Comparison of ENCODE assay signal across 8 mouse cellular contexts in the genomic region with DNA sequence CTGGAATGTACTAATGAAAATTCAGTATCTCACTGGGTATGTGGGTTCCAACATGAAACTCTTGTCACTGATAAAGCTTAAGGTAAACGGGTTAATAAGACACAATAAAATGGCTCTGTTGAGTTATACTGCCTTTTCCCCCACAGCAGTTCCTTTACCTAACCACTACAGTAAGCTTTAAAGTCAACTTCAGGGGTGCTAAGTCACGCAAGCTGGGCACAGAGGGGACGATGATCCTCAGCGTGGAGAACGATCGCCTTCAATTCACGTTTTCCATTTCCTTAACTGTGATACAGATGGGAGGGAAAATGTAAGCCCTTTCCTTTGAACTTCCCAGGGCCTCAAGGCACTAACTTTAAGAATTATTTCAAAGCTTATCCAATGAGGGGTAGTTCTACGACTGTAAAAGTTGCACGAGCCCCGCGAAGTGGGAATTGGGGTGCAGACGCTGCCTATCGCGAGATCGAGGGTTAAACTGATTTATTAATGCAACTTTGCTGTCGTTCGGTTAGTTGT. TPM values are rescaled to one million over a fixed set of nuclear protein-coding genes. Genes with fewer than 3 reads are reported as not detected.
DNase-seq lines count a peak whose midpoint lies in the region; ATAC-seq and TF ChIP-seq lines count a peak whose summit lies in the region.

No protein-coding gene starts in this region.

- peak overlapping the region; percentile 87 for H3K4me3 ChIP-seq in heart, adult 2 months
- H3K4me3 ChIP-seq in CH12.LX (replicated peaks in 1 of 3; ENCODE audit: low read depth in 2 of 3, low read length in 2 of 3, poor library complexity in 1 of 3), result peak overlapping the region; percentile 52 to 83 (median 65)
- peak overlapping the region; percentile 55 for H3K4me3 ChIP-seq in forebrain, embryonic 11.5 days (ENCODE audit: low read depth, low read length)
- peak overlapping the region; percentile 71 for H3K4me3 ChIP-seq in liver, adult 2 months (ENCODE audit: insufficient read depth, low read depth, low read length)
- peak overlapping the region; percentile 72 for H3K4me3 ChIP-seq in stomach, embryonic 14.5 days (ENCODE audit: low read depth, low read length)

- dilution Hi-C loops in CH12.LX (cut with MboI; ENCODE audit: extremely low pct_ligation_motif_present, extremely low pct_unique_long_range_greater_than_20kb, low sequenced_read_pairs), result no loop called here

- peak overlapping the region; percentile 98 for H3K27ac ChIP-seq in heart, adult 2 months
- peak overlapping the region; percentile 86 for H3K27ac ChIP-seq in CH12.LX (ENCODE audit: insufficient read depth, low read depth)
- H3K27ac ChIP-seq in forebrain, embryonic 11.5 days (ENCODE audit: low read depth, low read length), result peak overlapping the region; percentile 79
- peak overlapping the region; percentile 100 for H3K27ac ChIP-seq in liver, adult 2 months (replicated peaks; ENCODE audit: insufficient read depth, low read depth, low read length)
- H3K27ac ChIP-seq in stomach, embryonic 14.5 days (ENCODE audit: low read length), result peak overlapping the region; percentile 96

- peaks cover 10% of the 10 kb centered on the region for H3K4me1 ChIP-seq in heart, adult 2 months (ENCODE audit: control insufficient read depth, insufficient read depth, low read length)
- peaks cover 6 to 36% of the 10 kb centered on the region in 2 experiments; a peak in 3 of 4 replicates for H3K4me1 ChIP-seq in CH12.LX (ENCODE audit: control insufficient read depth in 1 of 2, insufficient read depth in 2 of 2)
- H3K4me1 ChIP-seq in forebrain, embryonic 11.5 days (replicated peaks; ENCODE audit: control insufficient read depth, insufficient read depth, low read length), result no peaks in the 10 kb centered on the region
- peaks cover 15% of the 10 kb centered on the region; the same call in 1 of the 2 replicates for H3K4me1 ChIP-seq in liver, adult 2 months (ENCODE audit: control insufficient read depth, insufficient read depth, low read length)
- 0 out of 2 replicates have a peak, but pooled peaks cover 3% of the 10 kb centered on the region for H3K4me1 ChIP-seq in stomach, embryonic 14.5 days (ENCODE audit: control insufficient read depth, insufficient read depth, low read length)

- no peak for TF ChIP-seq CTCF in heart, adult 2 months (IDR thresholded peaks at IDR 0.05)
- no peak for TF ChIP-seq CTCF in CH12.LX (conservative IDR thresholded peaks at IDR 0.05 in 1 of 2, IDR thresholded peaks at IDR 0.05 in 1 of 2; ENCODE audit: low read depth in 2 of 2, low read length in 2 of 2)
- TF ChIP-seq CTCF in liver, adult 2 months (IDR thresholded peaks at IDR 0.05; ENCODE audit: low read depth, low read length), result no peak

- H3K9me3 ChIP-seq in CH12.LX (replicated peaks; ENCODE audit: low read length), result no peaks in the 10 kb centered on the region
- H3K9me3 ChIP-seq in forebrain, embryonic 11.5 days (ENCODE audit: control insufficient read depth, low read length), result no peaks in the 10 kb centered on the region
- no peaks in the 10 kb centered on the region for H3K9me3 ChIP-seq in stomach, embryonic 14.5 days (ENCODE audit: control insufficient read depth, low read depth, low read length)

- ATAC-seq in forebrain, embryonic 11.5 days (replicated peaks; ENCODE audit: low FRiP score), result no peak
- ATAC-seq in stomach, embryonic 14.5 days (ENCODE audit: insufficient number of reproducible peaks, insufficient read depth, low FRiP score, low read depth), result no peak

- peak overlapping the region; percentile 91 for H3K9ac ChIP-seq in heart, adult 2 months (ENCODE audit: low read depth, low read length)
- peak overlapping the region; percentile 81 for H3K9ac ChIP-seq in CH12.LX (ENCODE audit: insufficient read depth, low read depth)
- H3K9ac ChIP-seq in forebrain, embryonic 11.5 days (ENCODE audit: low read length), result peak overlapping the region; percentile 64
- peak overlapping the region; percentile 90 for H3K9ac ChIP-seq in liver, adult 2 months (ENCODE audit: low read depth, low read length)
- H3K9ac ChIP-seq in stomach, embryonic 14.5 days (replicated peaks; ENCODE audit: low read depth, low read length), result peak overlapping the region; percentile 88

- in situ Hi-C loops in CH12.LX (cut with MboI; ENCODE audit: low pct_ligation_motif_present, low pct_unique_long_range_greater_than_20kb, low sequenced_read_pairs), result loop anchor here (10.0 kb wide), 2 partner anchors 179 to 271 kb away; no protein-coding TSS in a partner anchor

- intact Hi-C loops in heart, adult 2 months (cut with DNase I), result loop anchor here (2.0 to 5.0 kb wide), 3 partner anchors 27 to 183 kb away; no protein-coding TSS in a partner anchor
- intact Hi-C loops in heart, postnatal 25 days (cut with DNase I), result loop anchor here (5.0 kb wide), 1 partner anchor 186 kb away; no protein-coding TSS in a partner anchor

- H3K27me3 ChIP-seq in heart, adult 2 months (ENCODE audit: control insufficient read depth, insufficient read depth, low read length), result no peaks in the 10 kb centered on the region
- H3K27me3 ChIP-seq in CH12.LX (replicated peaks), result no peaks in the 10 kb centered on the region
- no peaks in the 10 kb centered on the region for H3K27me3 ChIP-seq in forebrain, embryonic 11.5 days (ENCODE audit: control insufficient read depth, insufficient read depth, low read length)
- no peaks in the 10 kb centered on the region for H3K27me3 ChIP-seq in liver, adult 2 months (ENCODE audit: control insufficient read depth, insufficient read depth, low read length)
- H3K27me3 ChIP-seq in stomach, embryonic 14.5 days (ENCODE audit: control insufficient read depth, insufficient read depth, low read length), result no peaks in the 10 kb centered on the region

- no peak for TF ChIP-seq RAD21 in CH12.LX (IDR thresholded peaks at IDR 0.05; ENCODE audit: low read depth, low read length)

- TF ChIP-seq POLR2A in heart, adult 2 months (IDR thresholded peaks at IDR 0.05; ENCODE audit: insufficient read depth, low read depth, low read length), result no peak
- TF ChIP-seq POLR2A in CH12.LX (IDR thresholded peaks at IDR 0.05; ENCODE audit: low read depth, low read length), result no peak; the same call in 1 of the 2 replicates
- no peak for TF ChIP-seq POLR2A in liver, adult 2 months (IDR thresholded peaks at IDR 0.05; ENCODE audit: extremely low read depth, insufficient read depth, low read length)

- H3K79me2 ChIP-seq in heart, adult 2 months (replicated peaks; ENCODE audit: control insufficient read depth, insufficient read depth, low read length), result no peaks in the 10 kb centered on the region
- peaks cover 18% of the 10 kb centered on the region for H3K79me2 ChIP-seq in CH12.LX (replicated peaks; ENCODE audit: control insufficient read depth, extremely low read depth, insufficient read depth, poor library complexity, severe bottlenecking)
- no peaks in the 10 kb centered on the region for H3K79me2 ChIP-seq in liver, adult 2 months (ENCODE audit: control insufficient read depth, insufficient read depth, low read length)

- 2% methylated on average over 17 of the region's 17 CpGs for WGBS in heart, adult 2 months
- 1% methylated on average over 17 of the region's 17 CpGs for WGBS in forebrain, embryonic 11.5 days
- 1% methylated on average over 17 of the region's 17 CpGs for WGBS in liver, adult 2 months
- WGBS in stomach, embryonic 14.5 days, result 1% methylated on average over 17 of the region's 17 CpGs

- TF ChIP-seq EP300 in heart, adult 2 months (IDR thresholded peaks at IDR 0.05; ENCODE audit: insufficient read depth, low read depth, low read length), result no peak
- no peak for TF ChIP-seq EP300 in CH12.LX (IDR thresholded peaks at IDR 0.05; ENCODE audit: low read length)

- H3K4me2 ChIP-seq in CH12.LX (ENCODE audit: insufficient read depth, low read depth, poor library complexity, severe bottlenecking), result peak overlapping the region; percentile 23
- peak overlapping the region; percentile 49 for H3K4me2 ChIP-seq in forebrain, embryonic 11.5 days (ENCODE audit: low read depth, low read length, severe bottlenecking)
- peak overlapping the region; percentile 76 for H3K4me2 ChIP-seq in stomach, embryonic 14.5 days (replicated peaks; ENCODE audit: low read depth, low read length)

- peaks cover 8% of the 10 kb centered on the region; the same call in 1 of the 2 replicates for H3K36me3 ChIP-seq in heart, adult 2 months (ENCODE audit: control insufficient read depth, insufficient read depth, low read length)
- peaks cover 0 to 6% of the 10 kb centered on the region in 2 experiments for H3K36me3 ChIP-seq in CH12.LX (replicated peaks in 1 of 2; ENCODE audit: control insufficient read depth in 1 of 2, insufficient read depth in 1 of 2, low read length in 1 of 2)
- H3K36me3 ChIP-seq in forebrain, embryonic 11.5 days (ENCODE audit: control insufficient read depth, insufficient read depth, low read length), result no peaks in the 10 kb centered on the region
- H3K36me3 ChIP-seq in liver, adult 2 months (ENCODE audit: control insufficient read depth, insufficient read depth, low read length), result no peaks in the 10 kb centered on the region
- H3K36me3 ChIP-seq in stomach, embryonic 14.5 days (ENCODE audit: control insufficient read depth, insufficient read depth, low read length), result no peaks in the 10 kb centered on the region

- no peak for DNase-seq in heart, adult 2 months
- no peak for DNase-seq in heart, postnatal 25 days (ENCODE audit: low spot score)
- DNase-seq in CH12.LX (ENCODE audit: extremely low read depth), result peak; percentile 56
- DNase-seq in forebrain, embryonic 11.5 days (ENCODE audit: low spot score), result no peak
- DNase-seq in liver, adult 2 months (ENCODE audit: extremely low read depth, low read depth, low spot score), result no peak
- no peak for DNase-seq in yolk sac, embryonic 10.5 days (ENCODE audit: low spot score)
- no peak for DNase-seq in frontal cortex, postnatal 36 days (ENCODE audit: low spot score in 2 of 2)

TF ChIP-seq in CH12.LX, 34 proteins besides CTCF, POLR2A, EP300 and RAD21:
- no peak for TF ChIP-seq ETS1 (conservative IDR thresholded peaks at IDR 0.05; ENCODE audit: low read depth, low read length)
- peak; percentile 93 for TF ChIP-seq CHD2 (IDR thresholded peaks at IDR 0.05; ENCODE audit: low read length)
- 0 out of 2 replicates have a peak, but pooled peaks have one; percentile 23 for TF ChIP-seq TBP (conservative IDR thresholded peaks at IDR 0.05; ENCODE audit: low read depth, low read length)

RNA-seq across cellular contexts. Expression of gene Gtdc1, which starts 1.2 kb away (rescaled TPM):
- 10 to 100 TPM; 16.5 to 17.7 TPM for total RNA-seq in heart, adult 2 months (2021)
- polyA plus RNA-seq in heart, adult 2 months (2012; rRNA removed), result 6.2 and 10.5 TPM in 2 replicates
- total RNA-seq in heart, postnatal 25 days (2021), result 10 to 100 TPM; 14.4 to 21.9 TPM
- total RNA-seq in CH12.LX (2012; rRNA removed) (10.6 and 15.8 TPM in 2 replicates), CH12.LX (2014; rRNA removed) (18.2 and 19.2 TPM in 2 replicates)
- 9.3 and 11.1 TPM in 2 replicates for polyA plus RNA-seq in CH12.LX (2012; ENCODE audit: insufficient read length, low read depth)
- polyA plus RNA-seq in forebrain, embryonic 11.5 days (2014; fragmentation: Nextera tagmentation; extraction: Ambion mirVana), result 14.1 and 15.9 TPM in 2 replicates
- 9.3 and 14.3 TPM in 2 replicates for total RNA-seq in liver, adult 2 months (2014; rRNA removed)
- polyA plus RNA-seq in liver, adult 2 months (2012; rRNA removed), result 2.3 and 2.9 TPM in 2 replicates
- 15.9 and 16.1 TPM in 2 replicates for polyA plus RNA-seq in stomach, embryonic 14.5 days (2014; fragmentation: Nextera tagmentation; extraction: Ambion mirVana)

Comparison
In these comparisons a context has a peak if more than half of its experiments do, and no peak if none do; other contexts are left out.
1. H3K4me2 ChIP-seq: peak in every context shown above with its lines; median percentile 76 in stomach, embryonic 14.5 days; 49 in forebrain, embryonic 11.5 days; 23 in CH12.LX.